Mouse (Mus musculus): ENCODE measurements around the gene Nrp2.

DNA sequence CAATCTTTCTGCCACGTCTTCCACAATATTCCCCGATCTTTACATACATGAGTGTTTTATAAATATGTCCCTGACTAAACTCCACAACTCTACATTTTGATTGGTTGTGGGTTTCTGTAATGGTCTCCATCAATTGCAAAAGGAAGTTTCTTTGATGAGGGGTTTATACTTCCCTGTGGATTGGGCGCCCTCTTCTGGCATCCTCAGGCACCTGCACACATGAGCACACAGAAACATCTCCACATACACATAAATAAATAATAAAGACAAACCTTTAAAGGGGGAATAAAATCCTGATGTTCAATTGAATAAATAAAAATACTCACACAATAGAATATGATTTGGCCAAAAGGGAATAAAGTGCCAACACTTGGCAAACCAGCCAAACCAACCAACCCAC, 117.1 kb downstream of the Nrp2 start:
- TF ChIP-seq POLR2AphosphoS5 (IDR thresholded peaks at IDR 0.05; ENCODE audit: borderline replicate concordance, low read depth, low read length) (no peak), ZNF384 (IDR thresholded peaks at IDR 0.05; ENCODE audit: low read depth, low read length) (no peak), MAX (IDR thresholded peaks at IDR 0.05; ENCODE audit: low read length) (no peak), ZC3H11A (IDR thresholded peaks at IDR 0.05; ENCODE audit: low read depth, low read length) (no peak), MAFK (IDR thresholded peaks at IDR 0.05; ENCODE audit: borderline replicate concordance, low read depth, low read length) (no peak), ETS1 (IDR thresholded peaks at IDR 0.05; ENCODE audit: low read depth, low read length) (no peak), ZMIZ1 (IDR thresholded peaks at IDR 0.05; ENCODE audit: low read depth, low read length) (no peak), CTCF (IDR thresholded peaks at IDR 0.05 in 2 of 3, conservative IDR thresholded peaks at IDR 0.05 in 1 of 3; ENCODE audit: control insufficient read depth in 1 of 3, insufficient read depth in 1 of 3, low read depth in 2 of 3, low read length in 3 of 3, poor library complexity in 1 of 3, severe bottlenecking in 1 of 3) (peak in 1 of 3 experiments; percentile 6; a peak in 1 of 6 replicates), MYC (IDR thresholded peaks at IDR 0.05; ENCODE audit: low read depth, low read length) (no peak), EP300 (IDR thresholded peaks at IDR 0.05; ENCODE audit: low read depth in 1 of 2, low read length in 2 of 2) (no peak), POLR2A (IDR thresholded peaks at IDR 0.05; ENCODE audit: control insufficient read depth in 1 of 2, insufficient read depth in 1 of 2, low read depth in 1 of 2, low read length in 2 of 2, poor library complexity in 1 of 2) (no peak), USF1 (IDR thresholded peaks at IDR 0.05; ENCODE audit: low read depth, low read length) (no peak), E2F4 (IDR thresholded peaks at IDR 0.05; ENCODE audit: borderline replicate concordance, low read depth, low read length) (no peak)
